Mouse (Mus musculus) MEL (cell line): Measurements from ENCODE around the gene Krt12.

Experiments
- CTCF ChIP-seq, 3 experiments: IDR thresholded peaks in 2 of 3; conservative IDR thresholded peaks in 1 of 3; 2 replicates each; pipeline ENCODE4 v1.5.1; 2011 to 2012; ENCODE audit warnings: low read length in 3 of 3, low read depth in 2 of 3, mild to moderate bottlenecking in 2 of 3, improper control_type of control experiment in 1 of 3, inconsistent platforms in 1 of 3, mixed read lengths in 1 of 3, moderate library complexity in 1 of 3; ENCODE audit not compliant: control insufficient read depth in 1 of 3, insufficient read depth in 1 of 3, poor library complexity in 1 of 3, severe bottlenecking in 1 of 3
- ELF1 ChIP-seq: IDR thresholded peaks from 2 replicates; pipeline ENCODE4 v1.6.1; 2014; ENCODE audit warnings: low read depth, mild to moderate bottlenecking, inconsistent platforms, low read length, improper control_type of control experiment, moderate library complexity
- POLR2A ChIP-seq, 2 experiments: IDR thresholded peaks; 2 replicates each; pipeline ENCODE4 v1.6.1; 2011 to 2012; ENCODE audit warnings: low read length in 2 of 2, mild to moderate bottlenecking in 2 of 2, control low read depth in 1 of 2, improper control_type of control experiment in 1 of 2, low read depth in 1 of 2, moderate library complexity in 1 of 2; ENCODE audit not compliant: control insufficient read depth in 1 of 2, insufficient read depth in 1 of 2, poor library complexity in 1 of 2
- SMC3 ChIP-seq: IDR thresholded peaks from 2 replicates; pipeline ENCODE4 v1.6.1; 2011; ENCODE audit warnings: low read depth, low read length, improper control_type of control experiment

DNA sequence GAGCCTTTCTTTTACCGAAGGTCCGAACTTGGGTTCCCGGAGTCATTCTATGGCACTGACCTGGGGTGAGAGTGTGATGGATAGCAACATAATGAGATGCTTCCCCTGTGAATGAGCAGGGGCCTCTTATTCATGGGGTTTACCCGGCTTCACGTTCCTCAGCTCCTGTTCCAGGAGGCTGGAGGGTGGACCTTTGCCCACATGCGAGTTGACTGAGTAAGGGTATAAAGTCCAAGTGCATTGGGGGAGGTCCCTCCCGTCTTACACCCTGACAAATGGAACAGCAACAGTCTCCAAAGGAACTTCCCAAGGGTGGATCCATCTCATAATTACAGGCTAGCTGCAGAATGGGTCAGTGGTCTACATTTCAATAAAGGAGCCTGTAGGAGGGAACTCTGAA lies 39.7 kb upstream of the Krt12 start:
- no peak for TF ChIP-seq SMC3
- no peak for TF ChIP-seq ELF1
- no peak for TF ChIP-seq CTCF (IDR thresholded peaks at IDR 0.05 in 2 of 3, conservative IDR thresholded peaks at IDR 0.05 in 1 of 3; ENCODE audit: control insufficient read depth in 1 of 3, insufficient read depth in 1 of 3, low read depth in 2 of 3, low read length in 3 of 3, poor library complexity in 1 of 3, severe bottlenecking in 1 of 3)
- TF ChIP-seq POLR2A (IDR thresholded peaks at IDR 0.05; ENCODE audit: control insufficient read depth in 1 of 2, insufficient read depth in 1 of 2, low read depth in 1 of 2, low read length in 2 of 2, poor library complexity in 1 of 2): no peak
